Mouse (Mus musculus) bone marrow macrophage, adult 2 months (primary cell): Measurements from ENCODE around the gene Sphk1. TPM values are rescaled to one million over a fixed set of nuclear protein-coding genes. Genes with fewer than 3 reads are reported as not detected.

Experiments
- H3K27ac ChIP-seq: 2 replicates; pipeline ENCODE4 v1.5.1; 2012; ENCODE audit warnings: low read depth, low read length; ENCODE audit not compliant: insufficient read depth
- H3K4me1 ChIP-seq: 2 replicates; pipeline ENCODE4 v1.6.1; 2012; ENCODE audit warnings: low read length; ENCODE audit not compliant: control insufficient read depth, insufficient read depth
- H3K4me3 ChIP-seq: 2 replicates; pipeline ENCODE4 v1.5.1; 2012; ENCODE audit warnings: mild to moderate bottlenecking, low read length, moderate library complexity; ENCODE audit not compliant: insufficient read depth
- CTCF ChIP-seq: IDR thresholded peaks from 2 replicates; pipeline ENCODE4 v1.5.1; 2012; ENCODE audit warnings: low read depth, mild to moderate bottlenecking, low read length, moderate library complexity
- POLR2A ChIP-seq: IDR thresholded peaks from 2 replicates; pipeline ENCODE4 v1.6.1; 2012; ENCODE audit warnings: mild to moderate bottlenecking, low read depth, low read length, borderline replicate concordance
- polyA plus RNA-seq: library from polyadenylated mRNA; stranded (reverse); fragments of >200 nt; gene quantifications from 2 replicates; pipeline ENCODE4 v1.2.4, GENCODE M21; 2012; ENCODE audit not compliant: missing spikeins, insufficient read depth, insufficient read length

The Sphk1 gene
- polyA plus RNA-seq, 1 experiment, result not detected

DNA sequence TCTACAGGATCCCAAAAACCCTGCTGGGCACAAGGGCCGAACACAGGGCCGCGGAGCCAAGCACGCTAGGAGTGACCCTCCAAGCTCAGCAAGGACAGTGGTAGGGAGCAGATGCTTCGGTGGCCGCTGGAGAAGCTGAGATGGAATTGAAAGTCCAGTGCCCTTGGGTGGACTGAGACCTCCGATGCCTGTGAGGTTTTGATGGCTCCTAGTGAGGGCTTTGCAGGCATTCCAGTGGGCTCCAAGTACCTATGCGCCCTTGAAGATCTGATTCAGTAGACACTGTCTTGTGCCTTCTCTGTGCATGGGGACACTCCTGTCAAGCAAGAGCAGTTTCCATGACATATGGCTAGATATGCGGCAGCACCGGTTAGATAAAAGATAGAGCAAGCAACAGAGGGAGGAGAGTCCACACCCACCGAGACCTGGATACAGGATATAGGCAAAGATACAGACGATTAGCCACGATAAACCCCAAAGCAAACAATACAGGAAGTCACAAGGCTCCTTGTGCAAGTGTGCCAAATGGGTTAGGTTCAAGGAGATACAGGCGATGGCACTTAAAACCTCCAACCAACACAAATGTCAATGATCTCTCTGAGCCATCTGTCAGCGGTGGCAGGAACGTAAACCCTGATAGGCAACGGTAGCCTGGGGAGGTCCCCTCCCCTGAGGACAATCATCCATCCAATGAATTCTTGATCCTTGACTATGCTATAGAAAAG, 24.4 kb upstream of the Sphk1 start:
- no peak overlapping the region for H3K27ac ChIP-seq
- TF ChIP-seq POLR2A (no peak), CTCF (no peak)
- no peak overlapping the region for H3K4me3 ChIP-seq
- no peaks in the 10 kb centered on the region for H3K4me1 ChIP-seq

DNA sequence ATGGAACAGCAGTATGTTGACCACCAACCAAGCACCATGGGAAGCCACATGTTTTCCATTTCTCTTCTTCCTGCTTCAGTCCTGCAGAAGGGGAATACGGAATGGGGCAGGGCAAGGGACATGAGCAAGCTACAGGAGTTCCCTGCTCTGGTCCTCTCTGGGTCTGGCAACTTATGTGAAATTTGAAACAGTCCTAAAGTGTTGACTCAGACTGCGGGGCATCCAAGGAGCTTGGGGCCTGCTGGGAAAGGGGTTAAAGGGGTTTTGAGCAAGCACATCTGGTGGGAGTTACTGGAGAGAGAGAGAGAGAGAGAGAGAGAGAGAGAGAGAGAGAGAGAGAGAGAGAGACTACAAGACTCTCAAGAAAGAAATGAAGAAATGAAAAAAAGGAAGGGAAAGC, 22.0 kb upstream of the Sphk1 start:
- Histone ChIP-seq H3K27ac (no peak overlapping the region), H3K4me1 (no peaks in the 10 kb centered on the region), H3K4me3 (no peak overlapping the region)
- no peak for TF ChIP-seq CTCF
- no peak for TF ChIP-seq POLR2A

DNA sequence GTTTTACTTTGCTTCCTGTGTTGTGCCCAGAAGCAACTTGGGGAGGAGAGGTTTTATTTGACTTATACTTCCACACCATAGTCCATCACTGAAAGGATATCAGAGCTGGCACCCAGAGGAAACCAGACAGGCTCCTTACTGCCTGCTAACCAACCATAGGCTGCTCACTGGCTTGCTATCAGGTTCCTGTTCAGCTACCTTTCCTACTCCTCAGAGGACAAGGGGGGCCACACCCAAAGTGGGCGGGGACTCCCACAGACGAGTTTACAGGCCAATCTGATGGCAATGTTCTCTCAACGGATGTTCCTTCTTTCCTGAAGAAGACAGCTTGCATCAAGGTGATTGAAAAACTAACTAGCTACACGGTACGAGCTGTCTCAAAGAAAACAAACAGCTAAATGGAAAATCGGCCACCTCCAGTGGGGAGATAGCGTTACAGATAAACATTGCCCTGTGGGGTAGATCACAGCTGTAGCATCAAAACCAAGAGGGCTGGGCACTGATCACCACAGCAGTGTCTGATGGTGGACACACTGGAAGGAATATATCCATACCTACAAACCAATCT, 19.3 kb upstream of the Sphk1 start:
- Histone ChIP-seq H3K27ac (no peak overlapping the region), H3K4me1 (no peaks in the 10 kb centered on the region), H3K4me3 (no peak overlapping the region)
- TF ChIP-seq CTCF, result no peak
- no peak for TF ChIP-seq POLR2A

- Histone ChIP-seq H3K4me3 (no peak overlapping the region), H3K27ac (no peak overlapping the region), H3K4me1 (no peaks in the 10 kb centered on the region)
- TF ChIP-seq POLR2A (no peak), CTCF (no peak)
These were observed 18.6 kb upstream of the Sphk1 start for GRCm38 (mm10) chr11:116512154-116512553.

DNA sequence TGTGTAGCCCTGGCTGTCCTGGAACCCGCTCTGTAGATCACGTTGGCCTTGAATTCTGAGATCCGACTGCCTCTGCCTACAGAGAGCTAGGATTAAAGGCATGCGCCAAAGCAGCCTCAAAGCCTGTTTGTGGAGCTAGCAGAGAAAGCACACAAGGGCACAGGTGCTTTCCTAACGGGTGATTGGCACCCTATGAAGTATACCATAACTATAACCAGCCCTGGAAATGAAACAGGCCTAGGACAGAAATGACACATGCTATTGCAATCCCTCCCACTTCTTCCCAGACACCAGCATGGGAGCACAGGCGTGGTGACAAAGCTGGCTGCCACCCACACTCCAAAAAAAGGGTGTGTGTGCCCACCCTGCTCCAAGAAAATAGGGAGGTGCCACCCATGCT, 17.7 kb upstream of the Sphk1 start:
- H3K27ac ChIP-seq, result no peak overlapping the region
- no peak overlapping the region for H3K4me3 ChIP-seq
- no peaks in the 10 kb centered on the region for H3K4me1 ChIP-seq
- TF ChIP-seq CTCF (no peak), POLR2A (no peak)

- Histone ChIP-seq H3K4me3 (no peak overlapping the region), H3K27ac (no peak overlapping the region), H3K4me1 (no peaks in the 10 kb centered on the region)
- TF ChIP-seq CTCF, result no peak
These were observed 17.1 kb upstream of the Sphk1 start for GRCm38 (mm10) chr11:116513531-116514038.

GRCm38 (mm10) chr11:116515330-116516020, 15.2 kb upstream of the Sphk1 start:
- no peak overlapping the region for H3K27ac ChIP-seq
- TF ChIP-seq CTCF (no peak), POLR2A (no peak)
- H3K4me3 ChIP-seq, result no peak overlapping the region

GRCm38 (mm10) chr11:116518482-116518881, 12.2 kb upstream of the Sphk1 start:
- H3K27ac ChIP-seq, result no peak overlapping the region
- H3K4me3 ChIP-seq, result no peak overlapping the region
- peaks cover 11% of the 10 kb centered on the region for H3K4me1 ChIP-seq
- TF ChIP-seq POLR2A (no peak), CTCF (no peak)

More at GRCm38 (mm10) chr11:116515330-116516020, 15.2 kb upstream of the Sphk1 start:
- no peaks in the 10 kb centered on the region for H3K4me1 ChIP-seq

DNA sequence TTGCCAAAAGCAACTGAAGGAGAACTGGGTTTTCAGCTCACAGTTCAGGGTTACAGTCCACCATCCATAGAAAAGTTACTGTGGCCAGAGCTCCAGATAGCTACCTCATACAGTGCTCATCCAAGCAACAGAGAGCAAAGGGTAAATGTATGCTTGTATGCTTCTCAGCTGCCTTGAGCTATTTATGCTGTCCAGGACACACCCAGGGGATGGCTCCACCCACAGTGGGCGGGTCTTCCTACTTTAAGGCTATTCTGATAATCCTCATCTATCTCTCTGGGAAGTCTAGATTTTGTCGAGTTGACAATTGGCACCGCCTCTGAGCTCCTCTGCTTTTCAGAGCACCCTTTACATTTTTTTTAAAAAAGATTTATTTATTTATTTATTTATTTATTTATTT, 9.6 kb upstream of the Sphk1 start:
- no peak overlapping the region for H3K27ac ChIP-seq
- peaks cover 22% of the 10 kb centered on the region for H3K4me1 ChIP-seq
- no peak overlapping the region for H3K4me3 ChIP-seq
- TF ChIP-seq POLR2A (no peak), CTCF (no peak)

DNA sequence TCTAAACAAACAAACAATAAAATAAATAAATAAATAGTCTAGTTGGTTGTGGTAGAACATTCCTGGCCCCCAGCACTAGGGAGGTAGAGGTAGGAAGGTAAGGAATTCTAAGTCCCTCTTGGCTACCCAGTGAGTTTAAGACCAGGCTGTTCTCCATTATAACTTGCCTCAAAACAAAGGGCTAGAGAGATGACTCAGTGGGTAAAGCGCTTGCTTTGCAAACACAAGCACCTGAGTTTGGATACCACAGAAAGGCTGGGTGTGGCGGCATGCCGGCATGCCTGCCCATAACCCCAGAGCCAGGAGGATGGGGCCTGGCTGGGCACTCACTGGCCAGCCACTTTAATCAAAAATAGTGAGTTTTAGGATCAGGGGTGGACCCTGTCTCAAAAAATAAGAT, 8.7 kb upstream of the Sphk1 start:
- H3K27ac ChIP-seq, result no peak overlapping the region
- no peak overlapping the region for H3K4me3 ChIP-seq
- peaks cover 22% of the 10 kb centered on the region for H3K4me1 ChIP-seq
- TF ChIP-seq POLR2A, result no peak
- no peak for TF ChIP-seq CTCF
